Mouse (Mus musculus) retina, adult 2 months (tissue): Measurements from ENCODE around the gene Tnip1.
"Not testable (repeated sequence)": the region's sequence is repeated elsewhere in the genome, so short reads cannot be mapped to it uniquely, and the experiment has no call there.

Experiments used
- DNase-seq: peaks from one replicate; pipeline ENCODE4 v3.0.0-alpha.2; 2012; ENCODE audit warnings: low read depth, low spot score

The Tnip1 gene

DNA sequence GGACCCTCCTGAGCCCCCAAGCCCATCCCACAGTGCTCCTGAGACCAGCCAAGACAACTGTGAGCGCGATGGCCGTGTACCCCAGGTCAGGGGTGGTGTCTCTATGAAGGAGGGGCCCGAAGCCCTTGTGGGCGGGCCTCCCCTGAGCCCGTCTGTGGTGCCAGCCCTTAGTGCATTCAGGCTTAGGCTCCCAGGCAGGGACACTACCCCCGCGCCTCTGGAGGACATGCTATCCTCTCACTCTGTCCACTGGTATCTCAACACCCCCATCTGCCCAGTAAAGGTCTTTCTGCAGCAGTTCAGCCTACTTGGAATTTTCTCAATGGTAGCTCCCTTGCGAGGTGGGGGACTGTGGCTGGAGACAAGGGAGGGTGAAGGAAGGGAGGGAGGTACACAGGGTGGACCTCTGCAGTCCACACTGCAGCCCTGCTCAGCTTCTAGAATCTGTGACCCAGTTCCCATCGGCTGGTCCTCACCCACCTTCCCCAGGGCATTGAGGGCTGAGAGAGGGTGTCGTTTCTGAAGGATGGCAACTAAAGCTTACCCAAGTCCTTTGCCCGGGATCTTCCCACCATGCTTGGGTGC is 52.5 kb downstream of the Tnip1 start:
- no peak for DNase-seq

DNA sequence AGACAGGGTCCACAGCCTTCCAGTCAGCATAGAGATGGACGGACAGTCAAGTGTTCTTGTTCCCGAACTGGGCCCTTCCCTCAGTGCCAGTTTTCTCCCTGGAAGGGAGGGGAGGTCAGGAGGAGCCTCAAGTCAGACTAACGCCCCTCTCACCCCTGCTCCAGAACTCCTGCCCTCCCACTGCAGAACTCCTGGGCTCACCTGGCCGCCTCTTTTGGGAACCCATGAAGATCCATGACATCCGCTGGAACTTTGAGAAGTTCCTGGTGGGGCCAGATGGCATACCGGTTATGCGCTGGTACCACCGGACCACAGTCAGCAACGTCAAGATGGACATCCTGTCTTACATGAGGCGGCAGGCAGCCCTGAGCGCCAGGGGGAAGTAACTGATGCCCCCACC is 53.4 kb downstream of the Tnip1 start:
- DNase-seq: no peak

DNA sequence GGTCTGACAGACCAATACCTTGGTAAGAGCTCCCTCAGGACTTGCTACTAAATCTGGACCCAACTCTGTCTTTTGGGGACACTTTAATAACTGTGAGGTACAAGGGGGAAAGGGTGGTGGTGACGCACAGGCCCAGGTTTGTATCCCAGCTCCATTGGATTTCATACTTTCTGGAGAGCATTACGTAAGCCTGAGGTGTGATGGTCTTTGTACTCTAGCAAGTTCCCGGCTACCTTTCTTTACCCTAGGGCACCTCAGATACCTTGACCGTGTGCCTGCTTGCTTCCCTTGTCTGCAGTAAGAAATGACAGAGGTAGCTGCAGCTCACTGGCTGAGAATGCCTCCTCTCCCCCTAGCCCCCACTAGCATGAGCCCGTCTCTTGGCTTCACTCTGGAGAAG is 55.5 kb downstream of the Tnip1 start:
- DNase-seq: no peak

DNA sequence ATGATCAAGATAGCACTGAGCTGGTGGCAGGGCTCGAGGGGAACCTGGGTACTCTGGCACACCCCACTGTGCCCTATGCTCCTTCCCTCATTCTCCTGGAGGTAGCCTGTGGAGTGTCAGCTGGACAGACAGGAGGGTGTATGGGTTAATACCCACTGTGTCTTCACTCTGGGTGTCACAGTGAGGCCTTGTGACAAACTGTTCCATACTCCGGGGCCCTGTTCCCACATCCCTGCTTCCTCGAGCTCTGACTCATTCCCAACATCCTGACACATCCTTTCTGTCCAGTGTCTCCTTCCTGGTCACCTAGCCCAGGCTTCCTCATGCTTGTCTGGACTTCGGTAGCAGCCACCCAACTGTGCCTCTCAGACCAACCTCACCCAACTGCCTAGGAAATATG is 56.3 kb downstream of the Tnip1 start:
- DNase-seq: no peak

DNA sequence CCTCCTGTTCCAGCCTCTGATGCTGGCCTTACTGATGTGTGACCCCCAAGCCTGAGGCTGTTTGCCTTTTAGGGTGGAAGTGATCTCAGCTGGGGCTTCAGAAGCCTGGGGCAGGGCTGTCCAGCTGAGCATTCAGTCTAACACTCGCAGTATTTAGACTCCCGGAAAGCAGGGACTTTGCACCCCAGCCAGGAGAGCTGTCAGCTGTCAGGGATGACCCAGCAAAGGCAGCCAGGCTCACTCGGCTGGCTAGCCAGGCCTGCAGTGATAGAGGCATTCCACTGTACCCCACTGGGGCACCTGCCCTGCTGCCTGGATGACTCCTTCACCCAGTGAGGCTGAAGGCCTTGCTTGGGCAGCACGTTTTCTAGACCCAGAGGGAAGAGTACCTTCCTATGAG is 56.8 kb downstream of the Tnip1 start:
- DNase-seq: no peak

DNA sequence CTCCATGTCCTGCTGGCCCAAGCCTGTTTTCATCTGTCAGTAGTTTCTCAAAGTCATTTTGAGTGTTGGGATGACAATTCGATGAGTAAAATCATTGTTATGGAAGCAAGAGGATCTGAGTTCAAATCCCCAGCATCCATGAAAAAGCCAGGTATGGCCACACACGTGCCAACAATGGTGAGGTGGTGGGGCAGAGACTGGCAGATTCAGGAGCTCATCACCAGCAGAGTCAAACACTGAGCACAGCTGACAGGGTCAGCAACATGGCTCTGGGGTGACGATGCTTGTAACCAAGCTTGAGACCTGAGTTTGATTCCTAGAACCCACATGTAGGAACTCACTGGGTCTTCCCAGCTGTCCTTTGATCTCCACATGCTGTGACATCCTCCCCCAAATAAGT is 57.6 kb downstream of the Tnip1 start:
- no peak for DNase-seq

DNA sequence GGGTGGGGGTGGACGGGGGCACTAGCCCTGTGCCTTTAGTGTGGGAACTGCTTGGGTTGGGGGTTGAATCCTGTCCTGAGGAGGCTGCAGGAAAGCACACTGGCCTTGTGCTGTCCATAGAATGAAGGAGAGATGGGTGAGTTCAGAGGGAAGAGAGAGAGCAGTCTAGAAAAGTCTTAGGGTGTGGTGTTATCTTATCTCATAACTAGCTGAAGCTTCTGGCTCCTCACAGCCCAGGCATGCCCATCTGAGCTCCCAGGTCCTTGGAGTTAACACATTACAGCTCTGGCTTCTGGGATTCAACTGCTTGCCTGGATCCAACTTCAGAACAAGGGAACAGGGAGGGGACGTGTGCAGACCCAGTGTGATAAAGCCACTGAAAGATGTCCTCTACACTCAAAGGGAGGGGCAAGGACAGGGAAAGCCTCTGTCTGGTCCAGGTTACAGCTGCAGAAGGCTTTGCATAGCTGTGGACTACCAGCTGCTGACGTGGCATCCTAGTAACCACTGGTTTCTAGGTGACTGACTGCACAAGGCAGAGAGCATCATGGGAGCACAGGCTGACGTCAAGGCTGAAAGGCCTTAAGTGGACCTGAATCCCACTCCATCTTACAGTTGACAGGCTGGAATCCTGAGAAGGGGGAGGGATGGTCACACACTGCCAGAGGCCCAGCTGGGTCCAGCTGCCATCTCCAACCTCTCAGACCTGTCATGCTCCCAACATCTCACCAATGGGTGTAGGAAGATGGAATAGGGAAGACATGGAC is 58.6 kb downstream of the Tnip1 start:
- DNase-seq: no peak

DNA sequence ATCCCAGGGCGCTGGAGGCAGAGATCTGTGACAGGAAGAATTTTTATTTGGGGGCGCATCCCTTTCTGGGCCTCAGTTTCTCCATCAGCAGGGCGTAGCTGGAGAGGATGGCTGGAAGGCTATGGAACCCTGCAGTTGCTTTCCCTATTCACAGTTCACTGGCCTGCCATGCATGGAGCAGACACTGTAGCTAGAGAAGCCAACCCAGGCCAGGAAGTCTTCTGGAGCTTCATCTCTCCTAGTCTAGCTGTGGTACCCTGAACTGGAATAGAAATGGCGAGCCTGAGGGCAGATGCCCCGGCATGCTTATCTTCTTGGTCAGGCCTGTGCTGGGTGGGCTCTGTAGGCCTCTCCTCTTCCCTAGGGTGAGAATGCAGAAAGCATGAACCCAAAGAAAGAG is 59.4 kb downstream of the Tnip1 start:
- no peak for DNase-seq

DNA sequence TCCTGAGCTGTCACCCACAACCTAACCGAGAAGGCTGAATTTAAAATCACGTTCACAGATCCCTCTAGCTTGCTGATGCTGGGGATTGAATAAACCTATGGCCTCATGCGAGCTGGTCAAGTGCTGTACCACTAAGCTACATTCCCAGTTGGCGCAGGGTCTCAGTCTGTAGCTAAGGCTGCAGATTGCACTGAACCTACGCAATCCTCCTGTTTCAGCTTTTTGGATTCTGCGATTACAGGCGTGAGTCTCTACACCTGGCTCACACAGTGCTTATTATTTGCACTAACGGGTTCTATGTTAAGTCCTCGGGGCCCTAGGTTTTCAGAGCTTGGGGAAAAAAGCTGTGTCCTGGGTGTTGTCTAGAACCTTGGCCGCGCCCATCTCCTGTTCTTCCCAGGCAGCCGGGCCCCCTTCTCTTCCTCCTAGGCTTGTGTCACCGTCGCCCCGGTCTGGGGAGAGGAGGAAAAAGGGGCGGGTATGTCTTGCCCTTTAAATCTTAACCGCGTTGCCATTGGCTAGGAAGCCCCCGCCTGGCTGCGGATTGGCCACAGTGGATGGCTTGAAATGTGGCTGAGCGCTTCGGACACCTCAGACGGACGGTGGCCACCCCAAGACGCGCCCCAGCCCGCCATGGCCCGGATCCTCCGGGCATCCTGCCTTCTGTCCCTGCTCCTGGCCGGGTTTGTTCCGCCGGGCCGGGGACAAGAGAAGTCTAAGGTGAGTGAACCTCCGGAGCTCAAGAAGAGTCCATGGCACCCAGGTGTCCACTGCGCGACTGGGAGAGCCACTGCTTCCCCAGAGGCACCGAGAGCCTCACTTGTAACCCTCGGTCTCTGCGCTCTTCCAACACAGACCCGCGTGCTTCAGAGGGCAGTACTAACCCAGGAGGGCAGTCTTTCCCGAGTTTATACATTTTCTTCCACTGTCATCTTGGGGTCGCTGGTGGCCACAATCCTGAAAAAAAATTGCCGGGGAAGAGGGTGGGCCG is 60.1 kb downstream of the Tnip1 start, which contains the start of gene Gpx3:
Gene Gpx3, plus strand, starts transcription at position 121 of the 991 bp plus-strand sequence.
- no peak for DNase-seq

DNA sequence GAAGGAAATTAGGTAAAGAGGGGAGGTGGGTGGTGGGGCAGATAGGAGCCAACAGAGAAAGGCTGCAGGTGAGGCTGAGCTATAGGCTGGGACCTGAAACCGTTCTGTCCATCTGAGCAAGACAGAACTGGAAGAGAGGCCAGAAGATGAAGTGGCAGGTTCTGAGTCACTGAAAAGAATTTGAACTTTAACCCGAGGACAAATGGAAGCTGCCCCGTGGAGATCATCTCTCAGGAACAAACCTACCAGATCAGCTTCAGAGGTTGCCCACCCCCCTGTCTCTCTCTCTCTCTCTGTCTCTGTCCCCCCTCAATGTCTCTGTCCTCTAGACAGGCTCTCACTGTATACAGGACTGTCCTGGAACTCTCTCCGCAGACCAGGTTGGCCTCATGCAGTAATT is 63.1 kb downstream of the Tnip1 start:
- DNase-seq: no peak

DNA sequence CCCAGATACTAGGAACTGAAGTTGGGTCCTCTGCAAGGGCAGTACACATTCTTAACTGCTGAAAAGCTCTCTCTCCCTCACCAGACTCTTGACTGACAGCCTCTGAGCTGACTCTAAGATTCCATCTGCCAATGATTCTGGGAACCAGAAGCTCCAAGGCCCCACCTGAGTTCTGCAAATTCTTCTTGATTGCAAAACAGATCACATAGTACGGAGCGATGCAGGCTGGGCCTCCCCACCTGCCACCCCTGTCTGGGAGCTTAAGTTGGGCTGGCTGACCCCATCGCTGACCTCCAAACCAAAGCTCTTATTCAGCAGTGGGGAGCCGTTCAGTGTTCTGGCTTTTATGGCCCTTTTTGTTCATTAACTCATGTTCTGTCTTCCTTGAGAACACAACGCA is 65.2 kb downstream of the Tnip1 start:
- no peak for DNase-seq

DNA sequence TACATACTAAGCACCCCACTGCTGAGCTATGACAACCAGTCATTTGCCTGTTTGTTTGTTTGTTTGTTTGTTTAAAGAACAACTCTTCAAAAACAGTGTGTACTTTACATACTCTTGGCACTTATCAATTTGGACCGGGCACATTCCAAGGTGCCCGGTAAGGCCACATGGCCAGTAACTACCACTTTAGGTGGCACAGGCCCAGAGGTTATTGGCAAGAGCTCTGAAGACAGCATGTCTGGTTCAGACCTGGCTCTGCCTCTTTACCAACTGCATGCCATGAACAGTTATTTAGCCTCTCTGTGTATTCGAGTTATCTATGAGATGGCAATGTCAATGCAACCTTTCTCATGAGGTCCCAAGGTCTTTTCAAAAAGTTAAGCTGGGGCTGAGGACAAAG is 66.1 kb downstream of the Tnip1 start:
- DNase-seq: not testable (repeated sequence)

DNA sequence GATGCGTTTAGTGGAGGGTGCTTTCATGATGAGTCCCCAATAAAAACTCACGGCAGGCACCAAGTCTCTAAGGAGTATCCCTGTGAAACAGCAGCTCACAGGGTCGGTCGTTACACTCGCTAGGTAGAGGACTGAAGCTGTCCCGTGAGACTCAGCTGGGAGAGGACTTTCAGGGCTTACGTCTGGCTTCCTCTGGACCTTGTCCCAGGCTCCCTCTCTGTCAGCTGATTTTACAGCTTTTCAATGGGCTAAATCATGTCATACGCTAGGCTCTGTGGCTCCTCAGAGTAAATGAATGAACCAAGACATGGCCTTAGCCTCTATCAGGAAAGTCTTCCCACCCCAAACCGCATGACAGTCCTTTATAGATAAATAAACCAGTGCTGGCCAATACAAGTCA is 68.1 kb downstream of the Tnip1 start:
- DNase-seq: no peak

DNA sequence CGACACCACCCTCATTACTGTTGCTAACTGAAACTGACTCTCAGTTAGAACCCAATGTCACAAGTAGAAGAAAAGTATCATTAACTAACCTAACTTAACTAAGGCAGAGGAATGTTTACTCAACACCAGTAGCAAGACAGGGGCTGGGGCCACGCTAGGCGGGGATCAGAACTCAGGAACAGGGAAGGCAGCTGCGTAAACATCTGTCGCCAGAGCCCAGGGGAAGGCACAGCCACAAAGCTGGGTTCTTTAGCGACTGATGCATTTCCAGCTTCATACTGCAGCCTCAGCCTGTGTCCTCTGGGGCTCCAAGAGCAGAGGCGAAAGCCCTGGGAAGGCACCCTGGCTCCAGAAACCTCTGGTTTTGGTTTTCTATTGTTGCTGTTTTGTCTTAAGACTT is 70.6 kb downstream of the Tnip1 start:
- DNase-seq: no peak

DNA sequence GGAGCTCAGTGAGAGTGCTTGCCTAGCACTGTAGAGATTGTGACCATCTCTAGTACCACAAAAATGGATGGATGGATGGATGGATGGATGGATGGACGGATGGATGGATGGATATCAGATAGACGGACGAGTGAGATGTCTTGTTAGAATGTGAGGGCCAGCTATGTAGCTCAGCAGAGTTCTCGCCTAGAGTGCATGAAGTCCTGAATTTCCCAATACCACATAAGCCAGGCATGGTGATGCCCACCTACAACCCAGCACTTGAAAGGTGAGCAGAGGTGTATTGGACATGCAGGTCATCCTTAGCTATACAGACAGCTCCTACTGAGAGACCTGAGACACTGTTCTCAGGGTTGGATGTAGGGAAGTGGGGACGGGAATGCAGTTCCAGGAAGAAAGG is 71.4 kb downstream of the Tnip1 start:
- no peak for DNase-seq

DNA sequence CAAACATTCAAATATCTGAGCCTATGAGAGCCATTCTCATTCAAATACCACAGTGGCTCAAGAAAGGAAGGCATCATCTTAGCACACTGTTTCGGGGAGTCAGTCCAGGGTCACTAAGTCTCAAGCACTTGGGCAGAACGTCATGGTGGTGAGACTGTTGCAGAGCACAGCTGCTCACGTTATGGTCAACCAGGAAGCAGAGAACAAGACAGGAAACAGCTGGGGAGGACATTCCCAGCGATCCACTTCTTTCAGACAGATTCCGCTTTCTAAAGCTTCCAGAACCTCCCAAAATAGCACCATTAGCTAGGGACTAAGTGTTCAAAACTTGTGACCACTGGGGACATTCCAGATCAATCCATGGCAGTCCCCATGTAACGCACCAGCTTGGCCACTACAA is 74.8 kb downstream of the Tnip1 start:
- no peak for DNase-seq

DNA sequence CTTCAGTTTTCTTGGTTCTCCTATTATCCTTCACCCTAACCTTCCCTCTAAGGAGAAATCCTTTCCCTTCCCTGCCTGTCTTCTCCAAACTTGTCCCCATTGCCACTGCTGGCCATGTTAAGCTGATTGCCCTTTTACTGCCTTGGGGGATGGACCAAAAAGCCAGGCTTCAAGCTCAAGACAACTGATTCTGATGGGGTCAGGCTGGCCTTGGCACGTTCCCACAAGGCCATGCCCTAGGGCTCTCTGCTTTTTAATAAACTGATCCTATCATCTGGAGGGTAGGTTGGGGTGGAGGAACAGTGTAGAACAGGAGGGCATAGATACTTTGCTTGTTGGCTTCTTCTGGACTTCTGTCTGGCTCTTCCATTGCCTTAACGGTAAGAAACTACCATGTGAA is 77.3 kb downstream of the Tnip1 start:
- DNase-seq: no peak

DNA sequence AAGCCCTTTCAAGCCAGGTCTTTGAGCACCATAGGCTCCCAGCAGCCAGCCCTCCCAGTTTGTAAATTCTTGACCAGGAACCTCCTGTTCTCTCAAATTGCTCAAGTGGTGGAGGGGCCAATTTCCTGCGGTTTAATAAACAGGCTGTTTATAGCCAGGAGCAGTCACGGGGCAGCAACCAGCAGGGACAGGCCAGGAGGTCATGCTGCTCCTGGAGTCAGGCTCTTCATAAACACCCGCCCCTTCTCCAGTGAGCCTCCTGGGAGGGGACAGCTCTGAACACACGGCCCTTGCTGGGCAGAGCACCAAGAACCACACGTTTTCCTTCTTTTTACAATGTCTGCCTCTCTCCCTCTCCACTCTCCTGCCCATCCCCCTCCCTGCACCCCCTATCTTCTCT is 77.8 kb downstream of the Tnip1 start:
- no peak for DNase-seq

DNA sequence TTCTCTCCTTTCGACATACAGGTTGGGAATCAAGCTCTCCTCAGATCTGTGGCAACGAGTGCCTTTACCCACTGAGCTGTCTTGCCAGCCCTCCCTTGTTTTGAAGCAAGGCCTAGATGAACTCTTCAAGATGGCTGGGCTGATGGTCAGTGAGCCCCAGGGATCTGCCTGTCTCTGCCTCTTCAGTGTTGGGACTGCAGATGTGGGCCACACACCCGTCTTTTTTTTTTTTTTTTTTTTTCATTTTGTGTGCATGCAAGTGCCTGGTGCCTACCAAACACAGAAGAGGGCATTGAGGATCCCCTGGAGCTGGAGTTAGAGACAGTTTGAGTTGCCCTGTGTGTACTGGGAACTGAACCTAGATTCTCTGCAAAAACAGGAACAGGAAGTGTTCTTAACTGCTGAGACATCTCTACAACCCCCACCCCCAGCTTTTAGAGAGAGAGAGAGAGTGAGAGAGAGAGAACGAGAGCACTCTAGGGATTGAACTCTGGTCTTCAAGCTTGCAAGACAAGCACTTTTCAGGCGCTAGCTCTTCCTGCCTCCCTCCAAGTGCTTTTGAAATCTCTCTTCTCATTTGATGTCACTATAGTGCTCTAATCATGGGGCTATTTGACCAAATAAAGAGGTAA is 78.4 kb downstream of the Tnip1 start:
- no peak for DNase-seq

DNA sequence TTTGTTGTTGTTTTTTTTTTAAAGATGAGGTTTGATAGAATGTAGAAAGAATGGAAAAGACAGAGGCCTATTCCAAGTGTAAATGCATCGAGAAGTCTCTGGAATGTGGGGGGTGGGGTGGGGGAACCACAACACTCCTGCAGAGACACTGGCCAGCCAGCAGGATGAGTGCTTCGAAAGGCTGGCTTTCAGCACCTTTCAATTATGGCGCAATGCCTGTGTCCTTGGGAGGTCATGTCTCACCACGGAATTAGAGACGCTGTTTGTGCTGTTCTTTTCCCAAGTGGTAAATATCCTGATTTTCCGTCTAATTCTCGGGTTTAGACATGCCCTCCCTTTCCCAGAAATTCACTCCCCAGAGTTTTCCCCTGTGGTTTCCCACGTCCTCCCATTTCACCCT is 80.0 kb downstream of the Tnip1 start:
- no peak for DNase-seq

DNA sequence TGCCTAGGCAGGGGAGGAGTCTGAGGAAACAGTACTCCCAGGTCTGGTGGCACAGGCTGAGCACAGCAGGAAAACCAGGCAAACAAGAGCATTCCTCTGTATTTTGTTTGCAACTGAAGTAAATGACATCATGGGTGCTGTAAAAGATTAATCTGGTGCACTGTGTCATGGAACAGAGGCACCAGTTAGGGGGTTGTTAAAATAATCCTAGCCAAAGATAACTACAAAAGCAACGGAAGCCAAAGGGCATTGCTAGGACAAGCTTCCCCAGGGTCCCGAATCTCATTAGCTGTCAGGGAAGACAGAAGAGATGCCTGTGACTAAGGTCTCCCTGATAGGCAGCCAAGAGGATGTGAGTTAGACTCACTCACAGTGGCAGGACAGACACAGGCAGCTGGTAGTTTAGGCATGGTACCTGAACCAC is 81.7 kb downstream of the Tnip1 start:
- DNase-seq: no peak

DNA sequence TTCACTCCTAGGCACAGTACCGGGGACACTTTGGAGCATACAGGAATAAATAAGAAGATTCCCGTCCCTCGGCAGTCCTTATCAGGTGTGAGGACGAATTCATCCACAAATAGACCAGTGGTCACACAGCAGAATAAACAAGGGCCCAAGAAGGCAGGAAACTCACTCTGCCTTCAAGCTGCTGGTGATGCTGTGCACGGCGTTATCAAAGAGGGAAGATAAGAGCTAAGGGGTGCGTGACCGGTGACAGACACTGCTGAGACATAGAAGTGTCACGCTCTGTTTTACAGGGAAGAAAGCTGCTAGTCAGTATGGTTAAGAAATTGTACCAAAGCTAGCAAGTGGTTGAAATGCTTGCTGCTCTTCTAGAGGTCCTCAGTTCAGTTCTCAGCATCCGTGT is 82.8 kb downstream of the Tnip1 start:
- DNase-seq: no peak
